Mouse (Mus musculus) neural tube, embryonic 11.5 days (tissue): Measurements from ENCODE around the gene Itga1. TPM values are rescaled to one million over a fixed set of nuclear protein-coding genes. Genes with fewer than 3 reads are reported as not detected.

ENCODE experiments used
- ATAC-seq: fragments of 200-750 bp; cut with Nextera tagmentation; 2 replicates; pipeline ENCODE4 v1.8.0; 2017; ENCODE audit warnings: moderate number of reproducible peaks, mild to moderate bottlenecking, moderate TSS enrichment, moderate library complexity; ENCODE audit not compliant: insufficient read depth, low FRiP score, low TSS enrichment
- DNase-seq: peaks from one replicate; pipeline ENCODE4 v3.0.0-alpha.2; 2015; ENCODE audit warnings: low spot score
- H3K27ac ChIP-seq: fragments of 300-500 bp; sonication (generic); 2 replicates; pipeline ENCODE4 v1.5.1; 2014; ENCODE audit warnings: low read depth, mild to moderate bottlenecking, low read length
- H3K27me3 ChIP-seq: fragments of 300-500 bp; sonication (generic); 2 replicates; pipeline ENCODE4 v1.6.1; 2014; ENCODE audit warnings: mild to moderate bottlenecking, low read length, mixed read lengths; ENCODE audit not compliant: control insufficient read depth, insufficient read depth
- H3K36me3 ChIP-seq: fragments of 300-500 bp; sonication (generic); 2 replicates; pipeline ENCODE4 v1.6.1; 2014; ENCODE audit warnings: mild to moderate bottlenecking, low read length, moderate library complexity, mixed read lengths; ENCODE audit not compliant: control insufficient read depth, insufficient read depth
- H3K4me1 ChIP-seq: fragments of 300-500 bp; sonication (generic); 2 replicates; pipeline ENCODE4 v1.6.1; 2014; ENCODE audit warnings: low read length, mixed read lengths; ENCODE audit not compliant: control insufficient read depth, insufficient read depth
- H3K4me2 ChIP-seq: fragments of 300-500 bp; sonication (generic); 2 replicates; pipeline ENCODE4 v1.6.1; 2014; ENCODE audit warnings: low read depth, mild to moderate bottlenecking, moderate library complexity
- H3K4me3 ChIP-seq: fragments of 300-500 bp; sonication (generic); 2 replicates; pipeline ENCODE4 v1.5.1; 2014; ENCODE audit warnings: low read depth, low read length
- H3K9ac ChIP-seq: fragments of 300-500 bp; sonication (generic); 2 replicates; pipeline ENCODE4 v1.6.1; 2014; ENCODE audit warnings: mild to moderate bottlenecking, low read length
- H3K9me3 ChIP-seq: fragments of 300-500 bp; sonication (generic); 2 replicates; pipeline ENCODE4 v1.6.1; 2016; ENCODE audit warnings: low read length; ENCODE audit not compliant: control insufficient read depth
- WGBS: fragments of 180-500 bp; shearing (Covaris S2); extraction: QIAGEN DNeasy Blood & Tissue Kit; methylation state at CpG from one replicate; pipeline ENCODE4 v1.1.7; 2014; 5-methylcytosine and 5-hydroxymethylcytosine counted together
- polyA plus RNA-seq: library from polyadenylated mRNA; unstranded; fragments of >200 nt; fragmentation: Nextera tagmentation; extraction: Ambion mirVana; gene quantifications from 2 replicates; pipeline ENCODE4 v1.2.1, GENCODE M21; 2014

Itga1 gene
- polyA plus RNA-seq, 1 experiment from 2014 or later = 7.8 TPM

DNA sequence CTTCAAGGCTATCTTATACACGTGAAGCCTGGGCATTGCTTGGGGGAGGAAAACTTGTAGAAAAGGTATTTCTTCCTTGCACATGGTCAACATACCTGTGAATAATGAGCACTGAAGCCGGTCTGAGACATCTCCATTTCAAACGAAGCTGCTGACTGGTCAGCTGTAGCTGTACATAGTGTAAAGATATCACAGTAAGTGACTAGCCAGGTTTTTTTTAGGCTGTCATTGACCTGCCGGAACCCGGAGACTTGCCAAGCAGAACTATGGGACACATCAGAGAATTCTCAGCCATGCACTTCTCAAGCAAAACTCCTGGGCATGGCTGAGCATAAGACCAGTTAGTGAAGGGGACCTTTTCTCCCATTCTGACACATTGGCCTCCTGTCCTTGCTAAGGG lies 99.6 kb downstream of the Itga1 start:
- DNase-seq = no peak
- H3K4me1 ChIP-seq = no peaks in the 10 kb centered on the region
- H3K4me2 ChIP-seq = no peak overlapping the region
- no peak overlapping the region for H3K27ac ChIP-seq
- no peak for ATAC-seq
- 92% methylated on average over 5 of the region's 5 CpGs for WGBS
- H3K4me3 ChIP-seq = no peak overlapping the region
- no peak overlapping the region for H3K9ac ChIP-seq
- no peaks in the 10 kb centered on the region for H3K36me3 ChIP-seq
- H3K9me3 ChIP-seq = no peaks in the 10 kb centered on the region
- H3K27me3 ChIP-seq = no peaks in the 10 kb centered on the region

DNA sequence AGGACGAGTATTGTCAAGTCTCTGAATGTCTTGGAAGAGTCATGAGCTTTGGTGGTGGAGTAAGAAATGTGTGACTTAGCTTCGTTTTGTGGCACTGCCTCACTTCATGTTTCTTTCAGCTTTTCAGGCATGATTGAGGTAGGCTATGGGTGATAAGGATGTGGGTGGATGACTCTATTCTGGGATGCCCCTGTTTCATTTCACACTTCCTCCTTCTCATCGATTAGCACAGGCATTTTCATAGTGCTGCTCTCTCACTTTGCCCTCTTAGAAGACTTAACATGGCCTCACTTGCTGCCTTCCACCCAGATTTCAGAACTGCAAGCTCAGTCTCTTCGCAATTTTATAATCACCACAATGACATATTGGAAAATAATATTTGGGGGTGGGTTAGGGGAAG lies 102.2 kb downstream of the Itga1 start:
- Histone ChIP-seq H3K4me2 (no peak overlapping the region), H3K27me3 (no peaks in the 10 kb centered on the region), H3K9ac (no peak overlapping the region), H3K36me3 (no peaks in the 10 kb centered on the region), H3K27ac (no peak overlapping the region), H3K9me3 (no peaks in the 10 kb centered on the region), H3K4me1 (no peaks in the 10 kb centered on the region), H3K4me3 (no peak overlapping the region)
- ATAC-seq (no peak), DNase-seq (no peak)
- 90% methylated on average over 4 of the region's 4 CpGs for whole genome bisulfite sequencing

- 93% methylated on average over 10 of the region's 10 CpGs for WGBS
- Histone ChIP-seq H3K36me3 (no peaks in the 10 kb centered on the region), H3K4me2 (no peak overlapping the region), H3K4me3 (no peak overlapping the region), H3K27ac (no peak overlapping the region), H3K9ac (no peak overlapping the region), H3K27me3 (no peaks in the 10 kb centered on the region), H3K4me1 (no peaks in the 10 kb centered on the region), H3K9me3 (no peaks in the 10 kb centered on the region)
- DNase-seq = no peak
- ATAC-seq = no peak
Measured at GRCm38 (mm10) chr13:114998100-114998499, 103.7 kb downstream of the Itga1 start.

GRCm38 (mm10) chr13:114992260-114993014 lies 109.3 kb downstream of the Itga1 start:
- no peak for DNase-seq
- no peak overlapping the region for H3K27ac ChIP-seq
- no peak overlapping the region for H3K4me3 ChIP-seq
- H3K9ac ChIP-seq = no peak overlapping the region
- ATAC-seq = peak; percentile 68
- no peaks in the 10 kb centered on the region for H3K4me1 ChIP-seq
- H3K36me3 ChIP-seq = no peaks in the 10 kb centered on the region
- no peak overlapping the region for H3K4me2 ChIP-seq
- no peaks in the 10 kb centered on the region for H3K9me3 ChIP-seq
- no peaks in the 10 kb centered on the region for H3K27me3 ChIP-seq
- 31% methylated on average over 14 of the region's 14 CpGs for whole genome bisulfite sequencing

- no peaks in the 10 kb centered on the region for H3K4me1 ChIP-seq
- no peak overlapping the region for H3K4me2 ChIP-seq
- no peak overlapping the region for H3K4me3 ChIP-seq
- no peaks in the 10 kb centered on the region for H3K36me3 ChIP-seq
- WGBS = 51% methylated on average over 6 of the region's 6 CpGs
- ATAC-seq (no peak), DNase-seq (no peak)
- H3K9ac ChIP-seq = no peak overlapping the region
- H3K27me3 ChIP-seq = no peaks in the 10 kb centered on the region
- no peaks in the 10 kb centered on the region for H3K9me3 ChIP-seq
- no peak overlapping the region for H3K27ac ChIP-seq
Measured at GRCm38 (mm10) chr13:114987668-114988067, 114.1 kb downstream of the Itga1 start.

GRCm38 (mm10) chr13:114987161-114987560 lies 114.6 kb downstream of the Itga1 start:
- Histone ChIP-seq H3K4me2 (no peak overlapping the region), H3K36me3 (no peaks in the 10 kb centered on the region), H3K4me3 (no peak overlapping the region), H3K9me3 (no peaks in the 10 kb centered on the region), H3K27me3 (no peaks in the 10 kb centered on the region), H3K27ac (no peak overlapping the region), H3K9ac (no peak overlapping the region), H3K4me1 (no peaks in the 10 kb centered on the region)
- DNase-seq (no peak), ATAC-seq (no peak)
- 56% methylated on average over 2 of the region's 2 CpGs for WGBS

DNA sequence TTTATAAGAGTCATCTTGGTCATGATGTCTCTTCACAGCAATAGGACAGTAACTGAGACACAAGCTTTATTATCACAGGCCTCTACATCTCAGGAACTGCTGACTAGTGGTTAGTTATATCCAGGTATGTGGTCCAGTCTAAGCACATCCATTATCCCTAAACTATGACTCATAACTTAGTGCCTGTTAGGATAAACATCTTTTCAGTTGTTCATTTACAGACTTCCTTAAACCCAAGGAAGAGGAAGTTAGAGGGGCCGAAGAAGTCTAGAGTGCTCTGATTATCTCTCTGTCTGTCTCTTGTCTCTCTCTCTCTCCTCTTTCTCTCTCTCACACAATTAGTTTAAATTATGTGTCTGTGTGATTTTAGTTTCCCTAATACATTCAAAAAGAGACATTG lies 117.1 kb downstream of the Itga1 start:
- no peak overlapping the region for H3K9ac ChIP-seq
- no peak for ATAC-seq
- no peaks in the 10 kb centered on the region for H3K4me1 ChIP-seq
- no peak overlapping the region for H3K4me2 ChIP-seq
- H3K9me3 ChIP-seq = no peaks in the 10 kb centered on the region
- H3K27ac ChIP-seq = no peak overlapping the region
- no peak for DNase-seq
- H3K4me3 ChIP-seq = no peak overlapping the region
- H3K27me3 ChIP-seq = no peaks in the 10 kb centered on the region
- 92% methylated on average over 1 of the region's 1 CpGs for WGBS
- H3K36me3 ChIP-seq = no peaks in the 10 kb centered on the region

DNA sequence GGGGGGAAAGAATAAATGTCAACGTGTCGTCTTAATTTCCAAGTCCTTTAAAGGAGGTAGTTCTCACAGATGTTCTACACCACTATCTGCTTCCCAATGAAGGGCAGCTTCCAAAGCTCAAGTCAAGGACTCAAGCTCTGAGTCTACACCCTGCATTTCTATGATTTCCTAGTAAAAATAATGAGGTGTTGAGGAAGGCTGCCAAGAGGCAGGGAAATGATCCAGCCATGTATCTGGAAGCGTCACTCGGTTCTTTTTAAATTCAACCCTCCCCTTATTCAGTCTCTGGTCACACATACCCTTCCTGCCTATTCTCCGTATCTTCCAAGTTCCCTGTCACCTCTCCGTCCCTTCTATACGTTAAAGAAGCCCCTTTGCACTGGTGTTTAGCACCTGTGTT lies 118.6 kb downstream of the Itga1 start:
- Histone ChIP-seq H3K27ac (no peak overlapping the region), H3K27me3 (no peaks in the 10 kb centered on the region), H3K36me3 (no peaks in the 10 kb centered on the region), H3K4me3 (no peak overlapping the region), H3K9ac (no peak overlapping the region), H3K4me2 (no peak overlapping the region), H3K4me1 (no peaks in the 10 kb centered on the region), H3K9me3 (no peaks in the 10 kb centered on the region)
- 93% methylated on average over 7 of the region's 7 CpGs for WGBS
- ATAC-seq = no peak
- DNase-seq = no peak

DNA sequence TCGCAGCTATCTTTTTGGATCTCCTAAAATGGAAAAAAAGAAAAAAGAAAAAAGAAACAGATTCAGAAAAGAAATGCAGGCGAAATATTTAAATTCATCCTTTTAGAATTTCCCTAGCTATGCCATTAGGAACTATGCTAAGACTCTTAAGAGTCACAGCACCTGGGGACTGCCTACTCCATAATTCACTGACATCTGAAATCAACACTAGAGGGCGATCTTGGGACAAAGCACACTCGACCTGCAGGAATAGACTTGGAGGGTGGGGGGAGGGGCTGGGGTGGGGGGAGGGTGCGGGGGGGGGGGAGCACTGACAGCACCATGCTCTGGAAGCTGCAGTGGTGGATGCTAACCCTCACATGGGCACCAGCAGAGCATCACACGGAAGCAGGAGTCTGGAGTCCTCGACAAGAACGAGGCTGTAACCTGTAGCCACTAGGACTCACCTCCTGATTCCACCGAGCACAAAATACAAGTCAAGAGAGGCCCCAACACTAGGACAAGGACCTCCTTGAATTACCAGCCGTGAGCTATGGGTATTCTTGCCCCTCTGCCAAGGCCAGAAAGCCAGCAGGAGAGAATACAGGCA lies 120.8 kb downstream of the Itga1 start:
- no peaks in the 10 kb centered on the region for H3K36me3 ChIP-seq
- no peak overlapping the region for H3K4me3 ChIP-seq
- H3K9me3 ChIP-seq = no peaks in the 10 kb centered on the region
- no peak for DNase-seq
- H3K27ac ChIP-seq = no peak overlapping the region
- H3K27me3 ChIP-seq = no peaks in the 10 kb centered on the region
- no peak overlapping the region for H3K9ac ChIP-seq
- 50% methylated on average over 9 of the region's 10 CpGs for WGBS
- no peaks in the 10 kb centered on the region for H3K4me1 ChIP-seq
- ATAC-seq = peak; percentile 48; the same call in 1 of the 2 replicates
- H3K4me2 ChIP-seq = no peak overlapping the region
